In the genomic region with DNA sequence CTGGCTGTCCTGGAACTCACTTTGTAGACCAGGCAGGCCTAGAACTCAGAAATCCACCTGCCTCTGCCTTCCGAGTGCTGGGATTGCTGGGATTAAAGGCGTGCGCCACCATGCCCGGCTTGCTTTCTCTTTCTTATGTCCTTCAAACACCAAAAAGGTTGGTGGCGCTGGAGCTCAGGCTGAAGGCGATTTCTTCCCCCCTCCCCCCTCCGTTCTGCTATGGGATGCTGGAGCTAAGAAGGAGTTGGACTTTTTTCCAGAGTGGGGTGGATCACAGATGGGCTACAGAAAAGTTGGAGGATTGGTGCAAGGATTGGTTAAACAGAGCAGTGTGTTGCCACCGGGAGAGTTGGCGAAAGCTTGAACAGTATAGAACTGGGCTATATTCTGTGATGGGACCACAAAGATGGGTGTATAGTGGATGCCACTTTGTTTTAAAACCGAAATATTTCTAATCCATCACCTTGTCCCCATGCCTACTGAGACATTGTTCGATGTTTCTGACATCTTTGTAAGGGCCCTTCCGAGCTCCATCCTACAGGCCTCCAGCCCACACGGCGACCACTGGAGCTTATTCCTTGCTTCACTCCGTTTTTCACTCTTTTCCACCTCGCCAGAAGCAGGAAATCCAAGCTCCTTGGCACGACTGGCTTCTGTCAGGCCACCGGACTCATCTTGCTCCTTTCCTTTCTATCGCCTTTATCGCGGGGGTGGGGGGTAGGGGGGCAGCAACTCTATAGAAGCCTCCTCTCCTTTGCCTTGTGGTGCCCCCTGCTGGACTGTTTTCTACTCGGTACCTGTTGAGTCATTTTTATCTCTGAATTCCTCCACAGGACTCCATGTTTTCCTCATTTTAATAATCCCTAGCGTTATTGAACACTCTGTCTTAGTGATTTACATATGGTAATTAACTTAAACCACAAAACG, we compare ENCODE assay signal across 8 mouse cellular contexts. TPM values are rescaled to one million over a fixed set of nuclear protein-coding genes. Genes with fewer than 3 reads are reported as not detected.
DNase-seq lines count a peak whose midpoint lies in the region; ATAC-seq and TF ChIP-seq lines count a peak whose summit lies in the region.

No protein-coding gene starts in this region.

- H3K4me3 ChIP-seq in embryonic facial prominence, embryonic 15.5 days (replicated peaks): no peak overlapping the region; the same call in 1 of the 2 replicates
- H3K4me3 ChIP-seq in lung, embryonic 14.5 days (ENCODE audit: low read depth, low read length): no peak overlapping the region

- no peaks in the 10 kb centered on the region for H3K9me3 ChIP-seq in embryonic facial prominence, embryonic 15.5 days (replicated peaks)
- H3K9me3 ChIP-seq in lung, embryonic 14.5 days (ENCODE audit: low read depth, low read length): no peaks in the 10 kb centered on the region

- intact Hi-C loops in left cerebral cortex, postnatal 4 days (cut with DNase I): no loop called here

- H3K36me3 ChIP-seq in embryonic facial prominence, embryonic 15.5 days: no peaks in the 10 kb centered on the region
- H3K36me3 ChIP-seq in lung, embryonic 14.5 days (ENCODE audit: insufficient read depth): no peaks in the 10 kb centered on the region

- ATAC-seq in embryonic facial prominence, embryonic 15.5 days (ENCODE audit: insufficient number of reproducible peaks, low FRiP score, low TSS enrichment, low read depth): no peak
- ATAC-seq in lung, embryonic 14.5 days (ENCODE audit: insufficient read depth): no peak

- no peaks in the 10 kb centered on the region for H3K27me3 ChIP-seq in embryonic facial prominence, embryonic 15.5 days
- no peaks in the 10 kb centered on the region for H3K27me3 ChIP-seq in lung, embryonic 14.5 days (ENCODE audit: insufficient read depth, low read length)

- TF ChIP-seq CTCF in lung, embryonic 14.5 days (IDR thresholded peaks at IDR 0.05; ENCODE audit: low read depth): peak; percentile 67

- peaks cover 9% of the 10 kb centered on the region for H3K4me1 ChIP-seq in embryonic facial prominence, embryonic 15.5 days
- H3K4me1 ChIP-seq in lung, embryonic 14.5 days (ENCODE audit: insufficient read depth): no peaks in the 10 kb centered on the region

- no peak overlapping the region for H3K9ac ChIP-seq in embryonic facial prominence, embryonic 15.5 days
- no peak overlapping the region for H3K9ac ChIP-seq in lung, embryonic 14.5 days

- DNase-seq in left cerebral cortex, postnatal 4 days: peak; percentile 77
- DNase-seq in left cerebral cortex, adult 9 months (ENCODE audit: low spot score in 2 of 2): no peak
- peak; percentile 64 for DNase-seq in T-cell, adult 2 months (ENCODE audit: low spot score)
- DNase-seq in induced T-regulatory cell, adult 2 months (ENCODE audit: low read depth): peak; percentile 93
- peak; percentile 88 for DNase-seq in lung, embryonic 14.5 days
- peak; percentile 18 for DNase-seq in right cerebral cortex, postnatal 25 days
- DNase-seq in frontal cortex, postnatal 36 days (ENCODE audit: low spot score in 2 of 2): no peak

- WGBS in embryonic facial prominence, embryonic 15.5 days: 44% methylated on average over 24 of the region's 24 CpGs
- 45% methylated on average over 24 of the region's 24 CpGs for WGBS in lung, embryonic 14.5 days

- H3K4me2 ChIP-seq in embryonic facial prominence, embryonic 15.5 days (replicated peaks): peak overlapping the region; percentile 25; the same call in 1 of the 2 replicates
- H3K4me2 ChIP-seq in lung, embryonic 14.5 days: peak overlapping the region; percentile 39; the same call in 1 of the 2 replicates

- H3K27ac ChIP-seq in embryonic facial prominence, embryonic 15.5 days (replicated peaks): no peak overlapping the region
- no peak overlapping the region for H3K27ac ChIP-seq in lung, embryonic 14.5 days (ENCODE audit: low read depth)

RNA-seq across cellular contexts. Expression of gene Sit1, which starts 4.4 kb away (rescaled TPM):
- not detected for total RNA-seq in left cerebral cortex, postnatal 4 days (2021)
- polyA plus RNA-seq in embryonic facial prominence, embryonic 15.5 days (2015; fragmentation: Nextera tagmentation; extraction: Ambion mirVana): not detected in 2 replicates
- polyA plus RNA-seq in lung, embryonic 14.5 days (2014; fragmentation: Nextera tagmentation; extraction: Ambion mirVana): not detected in 2 replicates

RNA-seq across cellular contexts. Expression of gene Ccdc107, which starts 13.5 kb away (rescaled TPM):
- 10 to 100 TPM; 29.9 to 34.3 TPM for total RNA-seq in left cerebral cortex, postnatal 4 days (2021)
- polyA plus RNA-seq in embryonic facial prominence, embryonic 15.5 days (2015; fragmentation: Nextera tagmentation; extraction: Ambion mirVana): 71.7 and 81.0 TPM in 2 replicates
- 61.4 and 70.8 TPM in 2 replicates for polyA plus RNA-seq in lung, embryonic 14.5 days (2014; fragmentation: Nextera tagmentation; extraction: Ambion mirVana)

RNA-seq across cellular contexts. Expression of gene Arhgef39, which starts 20.3 kb away (rescaled TPM):
- total RNA-seq in left cerebral cortex, postnatal 4 days (2021): 1 to 10 TPM; 3.6 to 3.8 TPM
- polyA plus RNA-seq in embryonic facial prominence, embryonic 15.5 days (2015; fragmentation: Nextera tagmentation; extraction: Ambion mirVana): 36.8 and 39.8 TPM in 2 replicates
- 42.5 and 51.8 TPM in 2 replicates for polyA plus RNA-seq in lung, embryonic 14.5 days (2014; fragmentation: Nextera tagmentation; extraction: Ambion mirVana)

RNA-seq across cellular contexts. Expression of gene Cd72, which starts 24.7 kb away (rescaled TPM):
- not detected for total RNA-seq in left cerebral cortex, postnatal 4 days (2021)
- polyA plus RNA-seq in embryonic facial prominence, embryonic 15.5 days (2015; fragmentation: Nextera tagmentation; extraction: Ambion mirVana): 3.1 and 3.8 TPM in 2 replicates
- polyA plus RNA-seq in lung, embryonic 14.5 days (2014; fragmentation: Nextera tagmentation; extraction: Ambion mirVana): 3.2 TPM in 2 replicates

RNA-seq across cellular contexts. Expression of gene Car9, which starts 27.6 kb away (rescaled TPM):
- under 1 TPM; 0.83 to 0.84 TPM for total RNA-seq in left cerebral cortex, postnatal 4 days (2021)
- 2.5 and 4.8 TPM in 2 replicates for polyA plus RNA-seq in embryonic facial prominence, embryonic 15.5 days (2015; fragmentation: Nextera tagmentation; extraction: Ambion mirVana)
- 3.7 and 4.5 TPM in 2 replicates for polyA plus RNA-seq in lung, embryonic 14.5 days (2014; fragmentation: Nextera tagmentation; extraction: Ambion mirVana)

Comparison
In these comparisons a context has a peak if more than half of its experiments do, and no peak if none do; other contexts are left out.
1. DNase-seq: peak in left cerebral cortex, postnatal 4 days (single experiment), T-cell, adult 2 months (single experiment), induced T-regulatory cell, adult 2 months (single experiment), lung, embryonic 14.5 days (single experiment) and right cerebral cortex, postnatal 25 days (single experiment); none in left cerebral cortex, adult 9 months (0 of 2) and frontal cortex, postnatal 36 days (0 of 2).